23 mouse cellular contexts compared by ENCODE assay signal in genomic region chr10:103832063-103832462, GRCm38 (mm10).
"Had no signal": no experiment of that assay in that cellular context is flagged by ENCODE, and none has a peak within 500 bp of the region (broad histone marks: within the 10 kb centered on the region; RNA-seq: fewer than 3 reads in every experiment).

No protein-coding gene starts in this region.

- H3K27ac ChIP-seq: limb, embryonic 12.5 days; limb, embryonic 15.5 days; liver, embryonic 14.5 days; midbrain, embryonic 10.5 days; midbrain, embryonic 13.5 days; neural tube, embryonic 12.5 days; neural tube, embryonic 15.5 days; stomach, postnatal 0 days had no signal

- H3K36me3 ChIP-seq: limb, embryonic 12.5 days; limb, embryonic 15.5 days; midbrain, embryonic 10.5 days; midbrain, embryonic 13.5 days; neural tube, embryonic 12.5 days; neural tube, embryonic 15.5 days had no signal

- H3K4me1 ChIP-seq: limb, embryonic 12.5 days; limb, embryonic 15.5 days; megakaryocyte, embryonic 14.5 days; midbrain, embryonic 10.5 days; midbrain, embryonic 13.5 days; neural tube, embryonic 12.5 days; neural tube, embryonic 15.5 days had no signal

- H3K27me3 ChIP-seq: limb, embryonic 12.5 days; limb, embryonic 15.5 days; megakaryocyte, embryonic 14.5 days; midbrain, embryonic 13.5 days; neural tube, embryonic 12.5 days; neural tube, embryonic 15.5 days had no signal

- DNase-seq: kidney, adult 18-20 months; kidney, adult 9 months; kidney, postnatal 14 days; kidney, postnatal 4 days; left cerebral cortex, postnatal 4 days; liver, postnatal 0 days; lung, embryonic 14.5 days; lung, postnatal 36 days; right cerebral cortex, adult 18-20 months; right cerebral cortex, postnatal 14 days; right cerebral cortex, postnatal 4 days; thymus, postnatal 25 days had no signal

- ATAC-seq: liver, postnatal 0 days; lung, postnatal 0 days; midbrain, embryonic 13.5 days had no signal

- H3K9me3 ChIP-seq: limb, embryonic 12.5 days; limb, embryonic 15.5 days; megakaryocyte, embryonic 14.5 days; midbrain, embryonic 10.5 days; midbrain, embryonic 13.5 days; neural tube, embryonic 12.5 days; neural tube, embryonic 15.5 days had no signal

- H3K9ac ChIP-seq: limb, embryonic 12.5 days; limb, embryonic 15.5 days; liver, embryonic 14.5 days; liver, postnatal 0 days; lung, embryonic 14.5 days; midbrain, embryonic 13.5 days; neural tube, embryonic 12.5 days; neural tube, embryonic 15.5 days had no signal

- H3K4me2 ChIP-seq: limb, embryonic 12.5 days; limb, embryonic 15.5 days; liver, embryonic 11.5 days; lung, embryonic 14.5 days; midbrain, embryonic 13.5 days; neural tube, embryonic 12.5 days; neural tube, embryonic 15.5 days had no signal

- H3K4me3 ChIP-seq: limb, embryonic 12.5 days; limb, embryonic 15.5 days; megakaryocyte, embryonic 14.5 days; midbrain, embryonic 10.5 days; midbrain, embryonic 13.5 days; neural tube, embryonic 12.5 days; neural tube, embryonic 15.5 days had no signal
